Mouse (Mus musculus): ENCODE measurements around the gene Fam53b.

The Fam53b gene

GRCm38 (mm10) chr7:132767999-132768370 lies 45.7 kb downstream of the Fam53b start:
- DNase-seq (ENCODE audit: low spot score in 2 of 2) = no peak

GRCm38 (mm10) chr7:132767233-132767998 lies 46.3 kb downstream of the Fam53b start:
- no peak for DNase-seq (ENCODE audit: low spot score in 2 of 2)

DNA sequence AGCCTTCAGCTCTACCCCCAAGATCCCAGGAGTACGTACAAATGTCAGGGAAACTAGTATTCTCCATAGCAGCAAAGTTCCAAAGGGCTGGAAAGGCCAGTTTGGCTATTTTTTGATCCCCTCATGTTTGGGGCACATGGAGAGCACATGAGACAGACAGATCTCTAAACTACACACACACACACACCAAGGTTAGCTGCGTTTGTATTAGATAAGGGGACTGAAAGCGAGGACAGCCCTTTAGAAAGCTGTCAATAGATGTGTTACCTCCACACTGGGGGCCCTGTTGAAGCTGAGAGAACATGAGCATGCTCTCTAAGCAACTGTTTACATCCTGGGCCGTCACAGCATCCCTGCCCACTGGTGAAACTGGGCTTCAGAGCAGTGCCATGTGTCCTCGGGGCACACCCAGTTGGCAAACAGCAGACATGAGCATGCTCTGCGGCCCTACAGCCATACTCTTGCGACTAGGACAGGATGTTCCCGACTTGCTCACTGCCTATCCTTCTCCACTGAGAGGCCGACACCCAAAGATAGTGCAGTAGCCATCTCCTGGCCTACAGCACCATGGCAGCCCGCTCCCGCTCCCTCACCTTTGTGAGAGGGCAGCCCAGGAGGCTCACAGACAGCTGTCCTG lies 47.3 kb downstream of the Fam53b start:
- DNase-seq (ENCODE audit: low spot score in 2 of 2) = peak; percentile 52 to 54

- DNase-seq (ENCODE audit: low spot score in 2 of 2) = no peak
Observed at GRCm38 (mm10) chr7:132765629-132766186, 48.0 kb downstream of the Fam53b start.

- DNase-seq (ENCODE audit: low spot score in 2 of 2) = no peak
Observed at GRCm38 (mm10) chr7:132764896-132765491, 48.7 kb downstream of the Fam53b start.

- DNase-seq (ENCODE audit: low spot score in 2 of 2) = no peak
Observed at GRCm38 (mm10) chr7:132764314-132764713, 49.4 kb downstream of the Fam53b start.

GRCm38 (mm10) chr7:132763911-132764310 lies 49.8 kb downstream of the Fam53b start:
- DNase-seq (ENCODE audit: low spot score in 2 of 2) = no peak

- no peak for DNase-seq (ENCODE audit: low spot score in 2 of 2)
Observed at GRCm38 (mm10) chr7:132763351-132763750, 50.3 kb downstream of the Fam53b start.

- no peak for DNase-seq (ENCODE audit: low spot score in 2 of 2)
Observed at GRCm38 (mm10) chr7:132761409-132761808, 52.3 kb downstream of the Fam53b start.

DNA sequence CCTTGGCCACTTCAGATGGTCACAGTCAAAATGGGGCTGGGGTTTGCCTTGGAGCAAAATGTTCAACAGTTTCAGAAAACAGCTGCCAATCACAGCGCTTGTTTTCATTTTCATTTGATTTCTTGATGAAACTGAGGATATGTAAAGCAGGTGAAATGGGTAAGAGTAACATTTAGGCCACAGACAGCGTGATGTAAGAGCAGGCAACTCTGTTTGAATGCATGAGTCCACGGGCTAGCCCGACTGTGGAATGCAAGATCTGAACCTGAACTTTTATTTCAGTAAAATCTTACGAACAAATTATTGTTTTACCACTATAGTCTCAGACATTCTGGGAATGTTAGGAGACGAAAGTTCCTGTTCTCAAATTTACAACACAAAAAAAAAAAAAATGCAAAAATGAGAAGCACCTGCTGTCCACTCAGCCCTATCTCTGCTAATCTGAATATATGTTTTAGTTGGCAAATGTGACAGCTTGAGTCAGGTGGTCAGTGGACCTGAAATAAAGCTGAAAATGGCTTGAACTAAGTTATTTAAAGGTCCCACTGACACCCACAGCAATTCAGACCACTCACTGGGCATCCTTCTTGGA lies 53.0 kb downstream of the Fam53b start:
- no peak for DNase-seq (ENCODE audit: low spot score in 2 of 2)

GRCm38 (mm10) chr7:132759926-132760325 lies 53.8 kb downstream of the Fam53b start:
- no peak for DNase-seq (ENCODE audit: low spot score in 2 of 2)

DNA sequence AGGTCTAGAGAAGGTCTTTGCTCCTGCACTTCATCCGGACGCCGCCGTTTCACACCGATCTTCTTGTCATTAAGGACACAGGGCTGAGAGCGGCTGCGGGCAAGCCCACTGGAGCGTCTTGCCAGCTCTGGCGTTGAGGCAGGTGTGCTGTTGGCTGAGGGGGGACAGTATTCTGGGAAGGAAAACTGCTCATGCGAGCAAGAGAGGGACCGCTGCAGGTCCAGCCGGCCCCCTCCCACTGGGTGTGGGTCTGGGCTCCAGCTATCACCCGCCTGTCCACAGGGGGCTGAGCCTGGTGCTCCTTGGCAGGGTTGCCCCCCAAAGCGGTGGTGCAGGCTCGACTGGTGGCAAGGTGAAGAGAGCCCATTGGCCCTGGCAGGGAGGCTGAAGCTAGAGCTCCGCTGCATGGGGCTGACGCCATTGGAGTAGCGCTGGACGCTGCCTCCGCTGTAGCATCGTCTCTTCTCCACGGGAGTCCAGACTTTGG lies 54.2 kb downstream of the Fam53b start:
- no peak for DNase-seq (ENCODE audit: low spot score in 2 of 2)

GRCm38 (mm10) chr7:132758875-132759274 lies 54.8 kb downstream of the Fam53b start:
- DNase-seq (ENCODE audit: low spot score in 2 of 2) = no peak

DNA sequence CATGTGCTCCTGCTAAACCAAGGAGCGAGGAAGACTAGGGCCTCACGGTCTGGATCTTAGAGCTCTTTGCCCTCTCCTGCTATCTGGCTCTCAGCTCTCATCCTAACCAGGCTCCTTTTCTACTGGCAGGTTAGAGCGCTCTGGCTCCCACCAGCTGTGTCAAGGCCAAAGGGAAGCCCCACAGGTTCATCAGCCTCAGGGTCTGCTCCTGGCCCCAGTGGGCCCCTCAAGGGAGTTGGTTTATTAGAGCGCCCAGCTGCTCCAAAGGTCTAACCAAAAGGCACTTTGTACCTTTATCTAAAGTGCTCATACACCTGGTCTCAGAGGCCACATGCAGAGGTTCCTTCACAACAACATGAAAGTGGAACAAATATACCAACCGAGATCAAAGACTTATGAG lies 57.4 kb downstream of the Fam53b start:
- DNase-seq (ENCODE audit: low spot score in 2 of 2) = no peak

DNA sequence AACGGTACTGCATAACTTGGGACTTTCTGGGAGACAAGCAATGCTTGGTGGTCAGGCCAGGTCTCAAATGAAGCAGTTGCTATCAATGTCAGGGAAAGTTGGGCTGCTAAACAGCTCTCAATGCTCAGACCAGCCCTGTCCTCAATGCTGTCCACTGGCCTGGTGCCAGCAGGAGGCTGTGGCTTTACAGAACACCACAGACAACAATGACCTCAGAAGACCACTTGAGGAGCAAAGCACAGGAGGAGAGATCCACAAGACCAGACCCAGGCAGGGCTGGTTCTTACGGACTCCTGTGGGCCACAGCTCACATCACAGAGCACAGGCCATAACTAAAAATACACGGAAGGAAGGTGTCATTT lies 59.3 kb downstream of the Fam53b start:
- peak; percentile 50 to 51 for DNase-seq (ENCODE audit: low spot score in 2 of 2)

DNA sequence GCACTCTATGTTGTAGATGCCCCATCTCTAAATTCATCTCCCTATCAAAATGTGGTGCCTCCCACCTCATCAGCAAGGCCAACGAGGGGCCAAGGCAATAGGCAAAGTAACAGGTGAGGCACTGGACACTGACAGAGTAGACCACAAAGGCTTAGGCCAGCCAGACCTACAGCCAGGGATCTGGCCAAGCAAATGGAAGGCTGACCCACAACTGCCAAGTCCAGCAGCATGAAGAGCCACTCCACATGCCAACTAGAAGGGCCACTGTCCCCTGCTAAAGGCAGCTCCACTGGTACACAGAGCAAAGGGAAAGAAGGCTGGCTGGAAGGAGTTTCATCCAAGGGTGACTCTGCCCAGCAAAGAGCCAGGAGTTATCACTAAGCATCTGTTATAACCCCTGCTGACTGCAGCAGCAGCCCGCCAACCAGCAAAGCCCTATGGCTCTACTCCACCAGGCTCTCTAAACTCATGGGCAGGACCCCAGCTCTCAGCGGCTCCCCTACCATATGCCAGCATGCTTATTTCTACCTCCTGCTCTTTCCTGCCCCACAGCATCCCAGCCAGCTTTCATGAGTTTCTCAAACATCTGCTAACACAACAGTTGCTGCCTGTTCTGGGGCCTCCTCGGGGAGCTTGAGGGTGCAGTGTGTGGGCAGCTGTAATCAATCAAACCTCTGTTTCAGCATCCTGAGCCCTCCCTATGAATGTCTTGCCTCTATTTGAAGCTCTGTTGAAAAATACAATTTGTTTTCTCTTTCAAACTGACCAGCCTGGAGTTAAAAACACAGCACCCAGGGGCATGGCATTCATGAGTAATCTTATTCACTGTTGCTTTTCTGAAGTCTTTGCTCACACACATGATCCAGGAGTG lies 59.9 kb downstream of the Fam53b start:
- DNase-seq (ENCODE audit: low spot score in 2 of 2) = peak in 1 of 2 experiments; percentile 50

DNA sequence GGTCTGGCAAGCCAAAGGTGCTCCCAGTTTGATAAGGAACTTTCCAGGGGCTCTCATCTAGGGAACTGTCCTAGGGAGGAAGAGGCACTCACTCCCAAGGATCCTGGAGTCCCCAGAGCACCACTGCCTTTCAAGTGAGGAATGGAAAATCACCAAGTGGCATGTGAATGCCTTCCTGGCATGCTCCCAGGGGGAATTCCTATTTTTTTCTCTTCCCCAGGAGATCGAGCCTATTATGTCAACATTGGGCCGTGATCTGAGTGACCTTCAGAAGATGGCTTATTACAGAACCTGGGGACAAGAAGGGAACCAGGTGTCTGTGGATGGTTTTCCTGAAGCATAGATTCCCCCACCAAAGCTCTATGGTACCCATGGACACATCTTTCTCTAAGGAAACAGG lies 62.0 kb downstream of the Fam53b start:
- no peak for DNase-seq (ENCODE audit: low spot score in 2 of 2)

GRCm38 (mm10) chr7:132749504-132749903 lies 64.2 kb downstream of the Fam53b start:
- DNase-seq (ENCODE audit: low spot score in 2 of 2) = no peak

GRCm38 (mm10) chr7:132748076-132748769 lies 65.5 kb downstream of the Fam53b start:
- no peak for DNase-seq (ENCODE audit: low spot score in 2 of 2)

DNA sequence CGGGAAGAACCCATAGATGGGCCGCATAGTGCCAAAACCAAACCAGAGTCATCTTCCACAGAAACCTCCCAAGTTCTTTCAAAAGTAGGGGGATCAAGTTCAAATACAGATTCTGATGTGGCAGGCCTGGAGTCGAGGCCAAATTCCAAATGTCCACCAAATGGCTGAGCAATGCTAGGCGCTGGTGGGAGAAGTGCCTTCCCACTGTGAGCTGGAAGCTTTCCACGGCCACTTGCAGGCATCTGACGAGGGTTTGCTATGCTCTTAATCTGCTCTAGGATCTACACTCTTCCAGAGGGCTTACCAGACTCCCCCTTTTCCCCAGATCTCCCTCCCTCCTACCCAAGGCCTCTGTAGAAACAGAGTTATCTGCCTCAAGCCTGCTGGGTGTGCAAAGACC lies 66.6 kb downstream of the Fam53b start:
- DNase-seq (ENCODE audit: low spot score in 2 of 2) = no peak

DNA sequence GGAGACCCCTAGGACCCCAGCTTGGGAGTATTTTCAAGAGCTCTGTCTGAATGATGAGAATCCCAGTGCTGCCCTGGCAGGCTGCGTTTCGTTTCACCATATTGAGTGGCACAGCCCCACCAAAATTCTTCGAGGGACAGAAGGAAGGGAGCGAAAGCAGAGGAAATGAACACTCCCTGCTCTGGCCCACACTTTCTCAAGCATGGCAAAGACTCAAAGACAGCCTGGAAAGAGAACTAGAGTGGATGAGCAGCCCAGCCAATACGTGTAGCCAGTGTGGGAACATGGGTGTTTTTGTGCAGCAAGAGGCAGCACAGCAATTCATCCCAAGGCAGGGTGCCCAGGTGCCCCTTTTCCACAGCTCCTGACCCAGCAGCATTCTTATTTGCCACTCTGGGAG lies 70.8 kb downstream of the Fam53b start:
- no peak for DNase-seq (ENCODE audit: low spot score in 2 of 2)
